Mouse (Mus musculus): ENCODE results near the gene Mfap1a.

The Mfap1a gene

GRCm38 (mm10) chr2:121442259-121443067 lies 64.0 kb downstream of the Mfap1a start:
- ATAC-seq (ENCODE audit: low TSS enrichment) = 0 out of 2 replicates have a peak, but pooled peaks have one; percentile 13

All from frontal cortex, adult (tissue).